Mouse (Mus musculus) intestine, postnatal 0 days (tissue): Measurements from ENCODE around the gene Zzef1. TPM values are rescaled to one million over a fixed set of nuclear protein-coding genes. Genes with fewer than 3 reads are reported as not detected.
"Not testable (repeated sequence)": the region's sequence is repeated elsewhere in the genome, so short reads cannot be mapped to it uniquely, and the experiment has no call there.

Source experiments
- ATAC-seq: fragments of 200-750 bp; cut with Nextera tagmentation; 2 replicates; pipeline ENCODE4 v1.8.0; 2017; ENCODE audit warnings: mild to moderate bottlenecking, moderate TSS enrichment, moderate library complexity
- H3K27ac ChIP-seq: fragments of 300-500 bp; sonication (generic); 2 replicates; pipeline ENCODE4 v1.5.1; 2014; ENCODE audit warnings: mild to moderate bottlenecking, low read depth, low read length, moderate library complexity
- H3K27me3 ChIP-seq: fragments of 300-500 bp; sonication (generic); replicated peaks from 2 replicates; pipeline ENCODE4 v1.6.1; 2014; ENCODE audit warnings: low read length, mixed read lengths; ENCODE audit not compliant: control insufficient read depth, insufficient read depth
- H3K36me3 ChIP-seq: fragments of 300-500 bp; sonication (generic); 2 replicates; pipeline ENCODE4 v1.6.1; 2014; ENCODE audit warnings: mild to moderate bottlenecking, moderate library complexity; ENCODE audit not compliant: control insufficient read depth, insufficient read depth
- H3K4me1 ChIP-seq: fragments of 300-500 bp; sonication (generic); replicated peaks from 2 replicates; pipeline ENCODE4 v1.6.1; 2014; ENCODE audit warnings: antibody characterized with exemption, low read length, mixed read lengths; ENCODE audit not compliant: control insufficient read depth, insufficient read depth
- H3K4me2 ChIP-seq: fragments of 300-500 bp; sonication (generic); replicated peaks from 2 replicates; pipeline ENCODE4 v1.6.1; 2014; ENCODE audit warnings: low read depth, mild to moderate bottlenecking, moderate library complexity
- H3K4me3 ChIP-seq: fragments of 300-500 bp; sonication (generic); 2 replicates; pipeline ENCODE4 v1.5.1; 2014; ENCODE audit warnings: low read depth, low read length
- H3K9ac ChIP-seq: fragments of 300-500 bp; sonication (generic); 2 replicates; pipeline ENCODE4 v1.6.1; 2014; ENCODE audit warnings: mild to moderate bottlenecking, low read depth, low read length
- H3K9me3 ChIP-seq: fragments of 300-500 bp; sonication (generic); 2 replicates; pipeline ENCODE4 v1.6.1; 2016; ENCODE audit warnings: mixed run types; ENCODE audit not compliant: control insufficient read depth
- CTCF ChIP-seq: sonication (generic); IDR thresholded peaks from 2 replicates; pipeline ENCODE4 v1.5.1; 2016; ENCODE audit warnings: low read depth, mild to moderate bottlenecking, control low read depth, antibody characterized with exemption, moderate library complexity
- WGBS: fragments of 180-500 bp; shearing (Covaris S2); extraction: QIAGEN DNeasy Blood & Tissue Kit; methylation state at CpG from one replicate; pipeline ENCODE4 v1.1.7; 2014; 5-methylcytosine and 5-hydroxymethylcytosine counted together
- polyA plus RNA-seq: library from polyadenylated mRNA; unstranded; fragments of >200 nt; fragmentation: Nextera tagmentation; extraction: Ambion mirVana; gene quantifications from 2 replicates; pipeline ENCODE4 v1.2.1, GENCODE M21; 2015

Zzef1 gene
- polyA plus RNA-seq, 1 experiment from 2014 or later, result 13.9 TPM

- H3K27me3 ChIP-seq, result no peaks in the 10 kb centered on the region
- 83% methylated on average over 8 of the region's 8 CpGs for WGBS
- no peak overlapping the region for H3K27ac ChIP-seq
These were observed 28.3 kb upstream of the Zzef1 start for GRCm38 (mm10) chr11:72767716-72768115.

DNA sequence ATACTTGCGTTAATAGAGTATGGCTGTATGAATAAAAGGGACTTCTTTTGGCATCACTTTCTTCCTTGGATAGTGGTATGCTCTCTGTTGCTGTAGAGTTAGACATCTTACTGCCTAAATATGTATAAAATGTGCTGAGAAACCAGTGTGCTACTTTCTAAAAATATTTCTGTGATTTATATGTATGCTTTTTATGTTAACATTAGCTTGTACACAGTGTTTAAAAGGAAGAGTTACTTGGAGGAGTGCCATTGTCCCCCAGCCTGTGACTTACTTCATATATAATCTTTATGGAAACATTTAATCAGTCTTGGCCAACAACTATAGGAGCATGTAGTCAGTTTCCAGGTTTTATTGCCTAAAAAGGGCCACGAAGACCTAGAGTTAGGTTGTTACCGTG, 27.0 kb upstream of the Zzef1 start:
- no peak overlapping the region for H3K4me3 ChIP-seq
- ATAC-seq, result no peak
- no peaks in the 10 kb centered on the region for H3K27me3 ChIP-seq
- H3K4me2 ChIP-seq, result no peak overlapping the region
- no peaks in the 10 kb centered on the region for H3K9me3 ChIP-seq
- H3K36me3 ChIP-seq, result peaks cover 33% of the 10 kb centered on the region
- no peak overlapping the region for H3K27ac ChIP-seq
- H3K9ac ChIP-seq, result no peak overlapping the region
- no peaks in the 10 kb centered on the region for H3K4me1 ChIP-seq
- no peak for TF ChIP-seq CTCF
- 67% methylated on average over 3 of the region's 3 CpGs for WGBS

More at GRCm38 (mm10) chr11:72767716-72768115, 28.3 kb upstream of the Zzef1 start:
- Histone ChIP-seq H3K4me1 (no peaks in the 10 kb centered on the region), H3K36me3 (peaks cover 46% of the 10 kb centered on the region), H3K9me3 (no peaks in the 10 kb centered on the region), H3K4me3 (no peak overlapping the region), H3K4me2 (no peak overlapping the region), H3K9ac (no peak overlapping the region)
- TF ChIP-seq CTCF, result no peak
- ATAC-seq, result no peak

DNA sequence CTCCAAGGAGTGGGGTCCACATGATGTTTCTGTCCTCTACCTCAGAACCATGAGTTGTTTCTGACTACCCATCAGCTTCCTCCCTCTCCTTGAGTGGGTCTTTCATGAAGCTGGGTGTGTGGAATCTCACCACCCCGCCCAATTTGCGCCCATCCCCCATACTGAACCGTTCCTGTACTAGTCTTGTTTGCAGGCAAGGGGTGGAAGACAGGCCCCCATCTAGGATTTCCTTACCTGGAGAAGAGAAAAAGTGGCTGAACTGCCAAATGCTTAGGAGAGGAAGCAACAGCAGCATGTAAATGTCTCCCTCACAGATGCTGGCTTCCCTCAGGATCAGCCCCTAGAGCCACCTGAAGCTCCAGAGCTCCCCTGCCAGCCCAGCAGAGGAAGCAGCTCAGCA, 25.7 kb upstream of the Zzef1 start:
- 89% methylated on average over 3 of the region's 3 CpGs for WGBS
- no peak for TF ChIP-seq CTCF
- Histone ChIP-seq H3K4me3 (no peak overlapping the region), H3K36me3 (peaks cover 25% of the 10 kb centered on the region), H3K4me2 (no peak overlapping the region), H3K9ac (no peak overlapping the region), H3K27me3 (no peaks in the 10 kb centered on the region), H3K9me3 (no peaks in the 10 kb centered on the region), H3K27ac (no peak overlapping the region), H3K4me1 (no peaks in the 10 kb centered on the region)
- no peak for ATAC-seq

DNA sequence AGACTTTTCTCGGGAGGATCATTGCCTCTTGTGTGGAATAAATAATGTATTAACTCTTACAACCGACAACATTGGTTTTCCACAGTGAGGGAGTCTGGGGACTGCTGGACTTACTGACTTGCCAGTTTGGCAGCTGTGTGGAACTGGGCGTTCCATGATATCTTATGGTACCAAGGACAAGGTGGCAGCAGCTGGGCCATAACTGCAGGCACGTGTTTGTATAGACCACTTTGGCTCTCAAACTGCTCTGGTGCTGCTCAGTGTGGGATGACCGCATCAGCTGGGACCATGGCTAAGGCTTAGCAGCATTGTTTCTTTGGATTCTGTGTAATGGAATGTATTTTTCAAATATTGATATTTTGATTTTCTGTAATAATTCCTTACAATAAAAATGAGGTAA, 25.2 kb upstream of the Zzef1 start:
- H3K36me3 ChIP-seq, result peaks cover 25% of the 10 kb centered on the region
- 74% methylated on average over 5 of the region's 5 CpGs for whole genome bisulfite sequencing
- no peaks in the 10 kb centered on the region for H3K4me1 ChIP-seq
- no peak for ATAC-seq
- TF ChIP-seq CTCF, result no peak
- no peak overlapping the region for H3K27ac ChIP-seq
- no peak overlapping the region for H3K4me2 ChIP-seq
- H3K27me3 ChIP-seq, result no peaks in the 10 kb centered on the region
- no peak overlapping the region for H3K4me3 ChIP-seq
- no peak overlapping the region for H3K9ac ChIP-seq
- H3K9me3 ChIP-seq, result no peaks in the 10 kb centered on the region

DNA sequence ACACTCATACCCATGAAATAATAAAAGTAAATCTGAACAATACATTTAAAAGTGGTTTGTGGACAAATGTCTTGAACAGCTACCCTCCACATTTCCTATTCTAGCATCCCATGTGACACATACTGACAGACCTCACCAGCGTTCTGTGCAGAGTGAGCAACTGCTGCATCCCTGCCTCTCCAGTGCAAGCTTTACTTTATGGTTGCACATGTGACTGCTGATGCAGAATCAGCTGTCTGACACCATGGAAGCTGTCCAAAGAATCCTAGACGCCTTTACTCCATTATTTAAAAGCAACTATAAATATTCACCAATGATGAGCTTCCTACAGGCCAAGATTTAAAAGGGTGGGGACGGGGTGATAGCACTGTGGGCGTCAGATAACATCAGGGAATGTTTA, 24.6 kb upstream of the Zzef1 start:
- H3K36me3 ChIP-seq, result peaks cover 25% of the 10 kb centered on the region
- no peak overlapping the region for H3K9ac ChIP-seq
- H3K4me3 ChIP-seq, result no peak overlapping the region
- H3K4me1 ChIP-seq, result no peaks in the 10 kb centered on the region
- TF ChIP-seq CTCF, result no peak
- no peak overlapping the region for H3K27ac ChIP-seq
- no peak for ATAC-seq
- H3K4me2 ChIP-seq, result no peak overlapping the region
- H3K27me3 ChIP-seq, result no peaks in the 10 kb centered on the region
- WGBS, result 53% methylated on average over 4 of the region's 4 CpGs
- no peaks in the 10 kb centered on the region for H3K9me3 ChIP-seq

GRCm38 (mm10) chr11:72772611-72773010, 23.4 kb upstream of the Zzef1 start:
- not testable (repeated sequence) for H3K9ac ChIP-seq, H3K4me2 ChIP-seq, H3K27me3 ChIP-seq, H3K27ac ChIP-seq, H3K9me3 ChIP-seq, ATAC-seq, H3K4me1 ChIP-seq, H3K4me3 ChIP-seq
- TF ChIP-seq CTCF, result peak; percentile 36; the same call in 1 of the 2 replicates
- 33% methylated on average over 1 of the region's 1 CpGs for WGBS
- H3K36me3 ChIP-seq, result peaks cover 22% of the 10 kb centered on the region

DNA sequence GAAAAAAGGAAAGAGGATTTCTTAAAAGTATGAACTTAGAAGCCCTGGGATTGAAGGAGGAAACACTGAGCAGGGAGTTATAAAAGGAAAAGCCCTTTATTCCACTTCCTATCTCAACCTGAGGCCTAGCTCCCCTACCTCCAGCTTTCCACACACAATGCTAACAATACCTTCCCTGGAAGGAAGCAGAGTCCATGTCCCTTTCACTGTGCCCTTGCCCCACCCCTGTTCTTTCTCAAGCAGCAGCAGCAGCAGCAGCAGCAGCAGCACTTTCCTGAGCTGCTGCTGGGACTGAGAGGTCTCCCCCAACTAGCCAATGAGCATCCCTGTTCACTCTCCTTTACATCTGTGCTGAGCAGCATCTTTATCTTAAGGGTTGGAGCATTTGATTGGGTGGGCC, 17.1 kb upstream of the Zzef1 start:
- peak; percentile 75 for ATAC-seq
- Histone ChIP-seq H3K27ac (peak overlapping the region; percentile 36), H3K9me3 (no peaks in the 10 kb centered on the region)

More for the DNA sequence above, 17.1 kb upstream of the Zzef1 start:
- H3K27me3 ChIP-seq, result no peaks in the 10 kb centered on the region
- TF ChIP-seq CTCF, result no peak
- H3K4me1 ChIP-seq, result no peaks in the 10 kb centered on the region
- H3K9ac ChIP-seq, result no peak overlapping the region
- H3K36me3 ChIP-seq, result no peaks in the 10 kb centered on the region
- no peak overlapping the region for H3K4me3 ChIP-seq
- no peak overlapping the region for H3K4me2 ChIP-seq
